Mouse (Mus musculus) frontal cortex, adult 2 months (tissue): ENCODE measurements at regions not wholly inside any gene's neighbourhood (a gene's known extent, or its start where the extent isn't known, plus 50 kb on each side); places are given as distances from the start of the nearest gene placed in this dataset.
A peak's percentile ranks its signal among the peaks of the same experiment; 100 is the strongest.

Source experiments
- DNase-seq, 2 experiments: peaks; one replicate each; pipeline ENCODE4 v3.0.0; 2022; ENCODE audit warnings: low spot score in 1 of 2; ENCODE audit errors: extremely low spot score in 1 of 2

GRCm38 (mm10) chr10:36379351-36380302, 127.0 kb upstream of the Hs3st5 start:
- DNase-seq = no peak

GRCm38 (mm10) chr10:36383331-36383730, 123.3 kb upstream of the Hs3st5 start:
- DNase-seq = no peak

DNA sequence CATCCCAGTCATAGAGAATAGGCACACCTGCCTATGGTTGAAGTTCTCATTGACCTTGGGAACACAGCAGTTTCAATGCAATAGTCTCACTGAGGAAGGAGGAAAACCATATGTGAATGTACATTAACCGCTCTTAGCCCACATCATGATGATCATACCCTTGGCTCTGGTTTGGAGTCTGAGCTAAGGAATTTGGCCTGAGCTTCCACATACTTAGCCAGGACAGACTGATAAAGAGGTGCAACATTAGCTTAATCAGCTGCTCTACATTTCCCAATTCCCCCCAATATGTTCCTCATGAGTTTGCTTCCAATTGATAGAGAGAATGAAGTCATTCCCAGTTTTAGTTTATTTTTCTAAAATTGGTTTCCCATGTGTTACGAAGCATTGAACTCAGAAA, 116.6 kb upstream of the Hs3st5 start:
- no peak for DNase-seq

DNA sequence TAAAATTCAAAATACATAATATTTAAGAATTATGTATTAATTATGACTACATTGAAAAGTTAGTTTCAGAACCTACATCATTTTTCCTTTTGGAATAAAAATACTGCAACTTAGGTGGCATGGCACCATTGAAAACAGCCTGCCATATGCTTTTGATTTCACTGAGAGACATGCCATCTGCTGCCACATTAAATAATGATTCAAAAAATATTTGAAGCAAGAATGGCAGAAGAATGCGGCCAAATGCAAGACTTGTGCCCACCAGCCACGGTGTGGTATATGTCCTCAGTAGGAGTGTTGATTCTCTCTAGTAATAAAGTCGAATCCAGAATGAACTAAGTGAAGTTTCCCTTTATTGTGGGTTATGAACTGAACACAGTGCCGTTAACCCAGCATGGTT, 113.0 kb upstream of the Hs3st5 start:
- peak in 1 of 2 experiments; percentile 20 for DNase-seq

DNA sequence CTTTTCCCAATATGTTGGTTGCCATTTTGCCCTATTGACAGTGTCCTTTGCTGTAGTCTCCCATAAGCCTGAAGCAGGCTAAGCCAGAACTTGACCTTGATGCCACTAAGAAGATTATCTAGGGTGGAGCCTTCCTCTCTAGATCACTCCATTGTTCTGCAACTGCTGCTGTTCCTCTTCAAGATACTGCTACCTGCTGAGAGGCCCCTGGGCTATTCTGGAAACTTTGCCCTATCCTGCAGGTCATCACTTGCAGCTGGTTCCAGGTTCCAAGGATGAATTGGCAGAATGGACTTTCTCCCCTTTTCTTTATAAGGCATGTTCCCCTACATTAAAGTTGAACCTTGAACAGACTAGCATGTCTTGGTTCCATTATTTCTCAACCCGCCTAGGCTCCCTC, 110.0 kb upstream of the Hs3st5 start:
- no peak for DNase-seq

DNA sequence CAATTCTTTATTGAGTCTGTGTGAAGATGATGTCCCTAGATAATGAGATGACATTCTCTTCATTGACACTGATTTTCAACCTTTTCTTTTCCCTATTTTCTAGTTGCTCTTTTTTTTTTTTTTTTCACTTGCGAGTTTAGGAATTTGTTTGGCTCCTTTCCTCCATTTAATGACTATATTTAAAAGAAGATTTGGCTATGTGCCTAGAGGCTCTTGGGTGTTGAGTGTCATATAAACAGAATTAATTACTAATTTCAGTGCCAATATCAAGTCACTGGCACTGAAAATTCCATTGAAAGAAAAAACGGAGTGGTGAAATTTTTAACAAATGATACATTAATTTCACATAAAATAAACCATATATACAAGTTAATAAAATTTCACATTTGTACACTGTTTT, 98.6 kb upstream of the Hs3st5 start:
- DNase-seq = no peak

- no peak for DNase-seq
Measured at GRCm38 (mm10) chr10:36431335-36431734, 75.3 kb upstream of the Hs3st5 start.

DNA sequence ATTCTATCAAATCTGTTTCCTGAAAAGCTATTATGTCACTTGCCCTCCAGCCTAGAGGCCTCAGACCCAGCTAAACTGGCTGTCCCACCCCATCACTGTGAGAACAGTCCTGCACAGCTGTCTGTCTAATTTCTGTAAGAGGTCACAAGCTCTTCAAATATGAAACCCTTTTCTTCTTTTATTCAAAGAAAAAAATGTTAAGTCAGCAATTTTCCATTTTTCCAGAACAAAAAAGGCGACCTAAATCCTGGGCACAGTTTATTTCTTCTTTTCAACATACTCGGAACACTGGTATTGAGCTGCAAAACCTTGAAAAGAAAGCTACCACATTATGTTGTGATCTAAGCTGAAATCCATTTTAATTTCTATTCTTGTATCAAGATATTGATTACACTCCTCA, 69.2 kb upstream of the Hs3st5 start:
- DNase-seq = no peak
